Mouse (Mus musculus): ENCODE data around the gene Cdh23. TPM values are rescaled to one million over a fixed set of nuclear protein-coding genes. Genes with fewer than 3 reads are reported as not detected.

The Cdh23 gene
- polyA plus RNA-seq, 2 experiments from 2014 or later: 4.0 to 5.5 TPM

GRCm38 (mm10) chr10:60313606-60314005 lies 382.7 kb downstream of the Cdh23 start:
- no peak for ATAC-seq

GRCm38 (mm10) chr10:60310629-60311028 lies 385.7 kb downstream of the Cdh23 start:
- ATAC-seq: no peak

GRCm38 (mm10) chr10:60304854-60305628 lies 391.2 kb downstream of the Cdh23 start:
- ATAC-seq: peak; percentile 82

GRCm38 (mm10) chr10:60303419-60303818 lies 392.9 kb downstream of the Cdh23 start:
- no peak for ATAC-seq

GRCm38 (mm10) chr10:60299636-60300035 lies 396.7 kb downstream of the Cdh23 start:
- no peak for ATAC-seq

- no peak for ATAC-seq
Measured at GRCm38 (mm10) chr10:60296027-60296426, 400.3 kb downstream of the Cdh23 start.

- no peak for ATAC-seq
Measured at GRCm38 (mm10) chr10:60295356-60295755, 400.9 kb downstream of the Cdh23 start.

- ATAC-seq: no peak
Measured at GRCm38 (mm10) chr10:60294621-60295020, 401.7 kb downstream of the Cdh23 start.

- ATAC-seq: no peak
Measured at GRCm38 (mm10) chr10:60292209-60292608, 404.1 kb downstream of the Cdh23 start.

GRCm38 (mm10) chr10:60290739-60291110 lies 405.6 kb downstream of the Cdh23 start:
- ATAC-seq: no peak

- peak; percentile 19 for ATAC-seq
Measured at GRCm38 (mm10) chr10:60290026-60290738, 406.1 kb downstream of the Cdh23 start.

GRCm38 (mm10) chr10:60289216-60289615 lies 407.1 kb downstream of the Cdh23 start:
- no peak for ATAC-seq

- ATAC-seq: peak; percentile 24
Measured at GRCm38 (mm10) chr10:60287726-60288125, 408.6 kb downstream of the Cdh23 start.

- no peak for ATAC-seq
Measured at GRCm38 (mm10) chr10:60287161-60287560, 409.1 kb downstream of the Cdh23 start.

- ATAC-seq: no peak
Measured at GRCm38 (mm10) chr10:60286546-60286945, 409.7 kb downstream of the Cdh23 start.

- ATAC-seq: no peak
Measured at GRCm38 (mm10) chr10:60285676-60286372, 410.5 kb downstream of the Cdh23 start.

- ATAC-seq: no peak
Measured at GRCm38 (mm10) chr10:60285183-60285582, 411.1 kb downstream of the Cdh23 start.

GRCm38 (mm10) chr10:60284676-60285111 lies 411.6 kb downstream of the Cdh23 start:
- no peak for ATAC-seq

- no peak for ATAC-seq
Measured at GRCm38 (mm10) chr10:60284248-60284647, 412.0 kb downstream of the Cdh23 start.

GRCm38 (mm10) chr10:60282116-60283014 lies 413.9 kb downstream of the Cdh23 start:
- no peak for ATAC-seq

GRCm38 (mm10) chr10:60281571-60282050 lies 414.7 kb downstream of the Cdh23 start:
- ATAC-seq: no peak

- no peak for ATAC-seq
Measured at GRCm38 (mm10) chr10:60280353-60280752, 415.9 kb downstream of the Cdh23 start.
